Mouse (Mus musculus): ENCODE results near the gene Stx8. TPM values are rescaled to one million over a fixed set of nuclear protein-coding genes. Genes with fewer than 3 reads are reported as not detected.

Gene Stx8
- total and polyA plus RNA-seq, 2 experiments, result 3.5 to 12.9 TPM

- H3K79me2 ChIP-seq (ENCODE audit: control insufficient read depth, insufficient read depth, low read length), result no peaks in the 10 kb centered on the region
- WGBS, result 87% methylated on average over 3 of the region's 3 CpGs
- H3K36me3 ChIP-seq (ENCODE audit: control insufficient read depth, insufficient read depth, low read length), result no peaks in the 10 kb centered on the region
- no peak overlapping the region for H3K4me3 ChIP-seq (ENCODE audit: insufficient read depth, low read depth, low read length)
- no peak overlapping the region for H3K9ac ChIP-seq (ENCODE audit: low read depth, low read length)
- no peak for DNase-seq (ENCODE audit: extremely low read depth, low read depth, low spot score)
- no peak overlapping the region for H3K27ac ChIP-seq (replicated peaks; ENCODE audit: insufficient read depth, low read depth, low read length)
- TF ChIP-seq POLR2A (IDR thresholded peaks at IDR 0.05; ENCODE audit: extremely low read depth, insufficient read depth, low read length), result no peak
- TF ChIP-seq CTCF (IDR thresholded peaks at IDR 0.05; ENCODE audit: low read depth, low read length), result no peak
- H3K27me3 ChIP-seq (ENCODE audit: control insufficient read depth, insufficient read depth, low read length), result no peaks in the 10 kb centered on the region
- H3K4me1 ChIP-seq (ENCODE audit: control insufficient read depth, insufficient read depth, low read length), result no peaks in the 10 kb centered on the region
These were observed 33.8 kb upstream of the Stx8 start for GRCm38 (mm10) chr11:67932156-67932555.

- H3K27ac ChIP-seq (replicated peaks; ENCODE audit: insufficient read depth, low read depth, low read length), result no peak overlapping the region
- no peak for DNase-seq (ENCODE audit: extremely low read depth, low read depth, low spot score)
- TF ChIP-seq CTCF (IDR thresholded peaks at IDR 0.05; ENCODE audit: low read depth, low read length) (no peak), POLR2A (IDR thresholded peaks at IDR 0.05; ENCODE audit: extremely low read depth, insufficient read depth, low read length) (no peak)
These were observed 17.8 kb upstream of the Stx8 start for GRCm38 (mm10) chr11:67948229-67948628.

GRCm38 (mm10) chr11:67949475-67949874 is 16.5 kb upstream of the Stx8 start:
- Histone ChIP-seq H3K36me3 (ENCODE audit: control insufficient read depth, insufficient read depth, low read length) (no peaks in the 10 kb centered on the region), H3K27me3 (ENCODE audit: control insufficient read depth, insufficient read depth, low read length) (no peaks in the 10 kb centered on the region), H3K79me2 (ENCODE audit: control insufficient read depth, insufficient read depth, low read length) (no peaks in the 10 kb centered on the region), H3K9ac (ENCODE audit: low read depth, low read length) (no peak overlapping the region), H3K4me1 (ENCODE audit: control insufficient read depth, insufficient read depth, low read length) (peaks cover 4% of the 10 kb centered on the region; the same call in 1 of the 2 replicates), H3K27ac (replicated peaks; ENCODE audit: insufficient read depth, low read depth, low read length) (no peak overlapping the region), H3K4me3 (ENCODE audit: insufficient read depth, low read depth, low read length) (no peak overlapping the region)
- DNase-seq (ENCODE audit: extremely low read depth, low read depth, low spot score), result no peak
- WGBS, result 79% methylated on average over 9 of the region's 9 CpGs
- no peak for TF ChIP-seq POLR2A (IDR thresholded peaks at IDR 0.05; ENCODE audit: extremely low read depth, insufficient read depth, low read length)
- TF ChIP-seq CTCF (IDR thresholded peaks at IDR 0.05; ENCODE audit: low read depth, low read length), result no peak

More at GRCm38 (mm10) chr11:67948229-67948628, 17.8 kb upstream of the Stx8 start:
- peaks cover 4% of the 10 kb centered on the region; the same call in 1 of the 2 replicates for H3K4me1 ChIP-seq (ENCODE audit: control insufficient read depth, insufficient read depth, low read length)
- H3K9ac ChIP-seq (ENCODE audit: low read depth, low read length), result no peak overlapping the region
- no peaks in the 10 kb centered on the region for H3K27me3 ChIP-seq (ENCODE audit: control insufficient read depth, insufficient read depth, low read length)
- 14% methylated on average over 3 of the region's 3 CpGs for WGBS
- H3K36me3 ChIP-seq (ENCODE audit: control insufficient read depth, insufficient read depth, low read length), result no peaks in the 10 kb centered on the region
- H3K4me3 ChIP-seq (ENCODE audit: insufficient read depth, low read depth, low read length), result no peak overlapping the region
- no peaks in the 10 kb centered on the region for H3K79me2 ChIP-seq (ENCODE audit: control insufficient read depth, insufficient read depth, low read length)

GRCm38 (mm10) chr11:67953604-67954003 is 12.4 kb upstream of the Stx8 start:
- Histone ChIP-seq H3K27me3 (ENCODE audit: control insufficient read depth, insufficient read depth, low read length) (no peaks in the 10 kb centered on the region), H3K9ac (ENCODE audit: low read depth, low read length) (no peak overlapping the region), H3K4me3 (ENCODE audit: insufficient read depth, low read depth, low read length) (no peak overlapping the region), H3K27ac (replicated peaks; ENCODE audit: insufficient read depth, low read depth, low read length) (no peak overlapping the region), H3K79me2 (ENCODE audit: control insufficient read depth, insufficient read depth, low read length) (no peaks in the 10 kb centered on the region), H3K4me1 (ENCODE audit: control insufficient read depth, insufficient read depth, low read length) (no peaks in the 10 kb centered on the region), H3K36me3 (ENCODE audit: control insufficient read depth, insufficient read depth, low read length) (no peaks in the 10 kb centered on the region)
- no peak for DNase-seq (ENCODE audit: extremely low read depth, low read depth, low spot score)
- 74% methylated on average over 5 of the region's 5 CpGs for WGBS
- TF ChIP-seq POLR2A (IDR thresholded peaks at IDR 0.05; ENCODE audit: extremely low read depth, insufficient read depth, low read length) (no peak), CTCF (IDR thresholded peaks at IDR 0.05; ENCODE audit: low read depth, low read length) (no peak)

GRCm38 (mm10) chr11:67954413-67954812 is 11.6 kb upstream of the Stx8 start:
- Histone ChIP-seq H3K36me3 (ENCODE audit: control insufficient read depth, insufficient read depth, low read length) (no peaks in the 10 kb centered on the region), H3K79me2 (ENCODE audit: control insufficient read depth, insufficient read depth, low read length) (no peaks in the 10 kb centered on the region), H3K27ac (replicated peaks; ENCODE audit: insufficient read depth, low read depth, low read length) (no peak overlapping the region), H3K9ac (ENCODE audit: low read depth, low read length) (no peak overlapping the region), H3K27me3 (ENCODE audit: control insufficient read depth, insufficient read depth, low read length) (no peaks in the 10 kb centered on the region), H3K4me3 (ENCODE audit: insufficient read depth, low read depth, low read length) (no peak overlapping the region), H3K4me1 (ENCODE audit: control insufficient read depth, insufficient read depth, low read length) (no peaks in the 10 kb centered on the region)
- 84% methylated on average over 6 of the region's 6 CpGs for WGBS
- TF ChIP-seq POLR2A (IDR thresholded peaks at IDR 0.05; ENCODE audit: extremely low read depth, insufficient read depth, low read length), result no peak
- TF ChIP-seq CTCF (IDR thresholded peaks at IDR 0.05; ENCODE audit: low read depth, low read length), result no peak
- no peak for DNase-seq (ENCODE audit: extremely low read depth, low read depth, low spot score)

- WGBS, result 69% methylated on average over 6 of the region's 6 CpGs
- peak; percentile 27 for DNase-seq (ENCODE audit: extremely low read depth, low read depth, low spot score)
- Histone ChIP-seq H3K4me3 (ENCODE audit: insufficient read depth, low read depth, low read length) (no peak overlapping the region), H3K27ac (replicated peaks; ENCODE audit: insufficient read depth, low read depth, low read length) (no peak overlapping the region), H3K4me1 (ENCODE audit: control insufficient read depth, insufficient read depth, low read length) (no peaks in the 10 kb centered on the region; the same call in 1 of the 2 replicates), H3K27me3 (ENCODE audit: control insufficient read depth, insufficient read depth, low read length) (no peaks in the 10 kb centered on the region), H3K79me2 (ENCODE audit: control insufficient read depth, insufficient read depth, low read length) (peaks cover 3% of the 10 kb centered on the region; the same call in 1 of the 2 replicates), H3K36me3 (ENCODE audit: control insufficient read depth, insufficient read depth, low read length) (no peaks in the 10 kb centered on the region), H3K9ac (ENCODE audit: low read depth, low read length) (no peak overlapping the region)
- TF ChIP-seq CTCF (IDR thresholded peaks at IDR 0.05; ENCODE audit: low read depth, low read length) (peak; percentile 45; the same call in 1 of the 2 replicates), POLR2A (IDR thresholded peaks at IDR 0.05; ENCODE audit: extremely low read depth, insufficient read depth, low read length) (no peak)
These were observed 1.9 kb upstream of the Stx8 start for GRCm38 (mm10) chr11:67964110-67964509.
